Mouse (Mus musculus) T-cell, adult 2 months (primary cell): ENCODE measurements around the gene Pgd.
"Not testable (repeated sequence)": the region's sequence is repeated elsewhere in the genome, so short reads cannot be mapped to it uniquely, and the experiment has no call there.

Experiments
- DNase-seq: peaks from one replicate; pipeline ENCODE4 v3.0.0; 2022; ENCODE audit warnings: low spot score

The Pgd gene

GRCm38 (mm10) chr4:149133395-149133794 is 33.2 kb downstream of the Pgd start:
- DNase-seq: no peak

GRCm38 (mm10) chr4:149131789-149132565 is 34.6 kb downstream of the Pgd start:
- no peak for DNase-seq

DNA sequence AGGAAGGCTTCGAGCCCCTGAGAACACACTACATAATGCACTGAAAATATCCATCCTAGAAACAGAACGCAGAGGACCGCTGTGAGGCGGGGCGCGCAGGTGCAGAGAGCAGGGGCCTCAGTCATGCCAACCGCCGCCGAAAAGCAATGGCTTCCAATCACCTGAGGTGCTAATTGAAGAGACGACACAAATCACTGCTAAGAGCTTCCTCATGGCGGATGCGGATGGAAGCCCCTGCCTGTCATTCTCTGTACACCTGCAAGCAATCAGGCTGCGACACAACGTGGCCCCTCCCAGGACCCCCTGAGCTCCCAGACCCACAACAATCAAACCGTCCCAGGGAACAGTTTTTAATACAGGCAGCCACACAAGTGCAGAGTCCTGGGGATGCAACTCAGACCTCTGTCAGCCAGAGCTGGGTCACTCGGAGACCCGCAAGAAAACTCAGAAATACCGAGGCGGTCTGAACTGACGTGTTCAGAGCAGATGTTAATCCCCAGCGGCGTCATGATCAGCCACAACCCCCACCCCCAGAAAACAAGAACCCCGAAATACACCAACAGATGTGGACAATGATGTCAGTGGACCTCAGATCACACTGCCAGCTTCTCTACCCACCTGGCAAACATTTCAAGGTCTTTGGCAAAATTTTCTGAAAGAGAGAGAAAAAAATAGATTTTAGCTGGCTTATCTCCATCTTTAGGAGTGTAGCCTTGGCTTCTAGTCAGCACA is 35.4 kb downstream of the Pgd start:
- DNase-seq: no peak

GRCm38 (mm10) chr4:149128467-149128866 is 38.1 kb downstream of the Pgd start:
- no peak for DNase-seq

DNA sequence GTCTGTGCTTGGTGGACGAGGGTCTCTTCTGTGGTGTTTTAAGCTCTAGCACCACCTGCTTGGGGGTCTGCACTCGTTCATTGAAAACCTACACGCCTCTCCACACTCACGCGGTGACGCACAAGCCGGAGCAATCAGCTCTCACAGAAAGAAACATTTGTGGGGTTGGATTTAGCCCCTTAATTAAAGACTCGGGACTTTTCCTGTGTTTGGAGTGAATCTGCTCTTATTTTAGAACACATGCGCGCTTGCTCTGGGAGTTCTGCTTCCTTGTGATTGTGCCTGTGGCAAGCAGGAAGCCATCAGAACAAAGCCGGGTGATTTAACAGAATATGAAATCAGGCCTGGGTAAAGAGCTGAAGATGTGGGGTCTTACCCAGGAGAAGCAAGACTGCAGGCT is 39.9 kb downstream of the Pgd start, which contains the start of gene Cort:
TSS of gene Cort (minus strand) at position 101 of the 400 bp plus-strand sequence.
- no peak for DNase-seq

- DNase-seq: no peak
Measured at GRCm38 (mm10) chr4:149126115-149126509, 40.5 kb downstream of the Pgd start.

GRCm38 (mm10) chr4:149125341-149126114 is 41.0 kb downstream of the Pgd start:
- no peak for DNase-seq

DNA sequence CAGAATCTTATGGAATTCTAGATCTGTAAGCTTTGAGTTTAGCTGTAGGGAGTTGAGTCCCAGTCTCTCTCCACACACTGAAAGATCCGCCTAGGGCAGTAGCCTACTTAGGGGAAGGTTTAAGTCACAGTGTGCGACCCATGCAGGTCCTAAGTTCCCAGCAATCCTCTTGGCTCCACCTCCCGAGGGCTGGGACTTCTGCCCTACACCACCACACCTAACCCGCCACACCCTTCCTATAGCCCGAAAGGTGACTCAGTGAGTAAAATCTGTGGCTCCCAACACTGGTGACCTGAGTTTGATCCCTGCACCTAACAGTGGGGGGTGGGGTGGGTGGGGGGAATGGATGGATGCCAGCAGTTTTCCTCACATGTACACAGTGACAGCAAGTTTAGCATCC is 43.1 kb downstream of the Pgd start:
- DNase-seq: no peak

DNA sequence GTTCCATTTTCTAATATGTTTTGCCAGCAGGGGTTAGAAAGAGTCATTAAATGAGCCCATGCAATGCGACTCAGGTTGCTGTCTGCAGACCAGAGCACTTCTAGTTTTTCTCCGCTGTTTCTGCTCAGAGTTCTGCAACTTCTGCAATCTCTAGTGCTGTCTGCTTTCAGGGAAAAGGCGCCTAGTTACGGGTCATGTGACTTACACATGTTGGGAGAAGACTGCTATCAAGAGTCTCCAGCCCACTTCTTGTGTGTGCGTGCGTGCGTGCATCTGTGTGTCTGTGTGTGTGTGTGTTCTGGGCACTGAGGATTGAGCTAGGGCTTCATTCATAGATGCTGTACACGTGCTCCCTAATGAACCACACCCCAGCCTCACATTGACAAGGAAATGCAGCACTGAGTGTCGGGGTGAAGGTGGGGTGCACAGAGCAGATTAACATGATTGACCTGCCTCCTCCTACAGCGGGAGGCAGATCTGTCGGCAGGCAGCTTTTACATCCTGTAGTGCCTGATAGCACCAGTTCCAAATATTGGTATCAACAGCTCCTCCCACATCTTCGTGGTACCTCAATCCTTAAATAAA is 46.5 kb downstream of the Pgd start:
- not testable (repeated sequence) for DNase-seq

GRCm38 (mm10) chr4:149103875-149104561 is 62.6 kb downstream of the Pgd start, which contains the start of gene Dffa:
Dffa (plus strand) TSS chr4:149104146.
- DNase-seq: peak; percentile 87

- DNase-seq: no peak
Measured at GRCm38 (mm10) chr4:149101456-149101855, 65.1 kb downstream of the Pgd start.

DNA sequence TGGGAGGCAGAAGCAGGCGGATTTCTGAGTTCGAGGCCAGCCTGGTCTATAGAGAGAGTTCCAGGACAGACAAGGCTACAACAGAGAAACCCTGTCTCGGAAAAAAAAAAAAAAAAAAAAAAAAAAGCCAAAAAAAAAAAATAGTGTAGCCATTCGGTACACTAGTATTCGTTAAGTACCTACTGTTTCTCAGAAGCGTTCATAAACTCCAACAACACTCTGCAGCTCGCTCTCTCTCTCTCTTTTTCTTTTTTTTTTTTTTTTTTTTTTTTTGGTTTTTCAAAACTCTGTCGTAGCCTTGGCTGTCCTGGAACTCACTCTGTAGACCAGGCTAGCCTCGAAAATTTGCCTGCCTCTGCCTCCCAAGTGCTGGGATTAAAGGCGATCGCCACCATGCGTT is 66.1 kb downstream of the Pgd start:
- DNase-seq: not testable (repeated sequence)
